Mouse (Mus musculus): ENCODE data around the gene Gng12.
"Not testable (repeated sequence)": the region's sequence is repeated elsewhere in the genome, so short reads cannot be mapped to it uniquely, and the experiment has no call there.

Gng12 gene

GRCm38 (mm10) chr6:67029312-67029950, 133.2 kb downstream of the Gng12 start:
- DNase-seq (ENCODE audit: low spot score in 2 of 2), result no peak

- DNase-seq (ENCODE audit: low spot score in 2 of 2), result no peak
These were observed 133.8 kb downstream of the Gng12 start for GRCm38 (mm10) chr6:67029987-67030386.

GRCm38 (mm10) chr6:67030416-67030815, 134.2 kb downstream of the Gng12 start:
- DNase-seq (ENCODE audit: low spot score in 2 of 2), result no peak

- DNase-seq (ENCODE audit: low spot score in 2 of 2), result no peak
These were observed 134.6 kb downstream of the Gng12 start for GRCm38 (mm10) chr6:67030846-67031245.

GRCm38 (mm10) chr6:67032551-67032950, 136.4 kb downstream of the Gng12 start:
- DNase-seq (ENCODE audit: low spot score in 2 of 2), result not testable (repeated sequence)

GRCm38 (mm10) chr6:67032972-67033371, 136.8 kb downstream of the Gng12 start:
- not testable (repeated sequence) for DNase-seq (ENCODE audit: low spot score in 2 of 2)

GRCm38 (mm10) chr6:67033604-67034003, 137.4 kb downstream of the Gng12 start:
- DNase-seq (ENCODE audit: low spot score in 2 of 2), result no peak

GRCm38 (mm10) chr6:67034331-67035130, 138.3 kb downstream of the Gng12 start:
- no peak for DNase-seq (ENCODE audit: low spot score in 2 of 2)

GRCm38 (mm10) chr6:67035388-67036299, 139.4 kb downstream of the Gng12 start:
- no peak for DNase-seq (ENCODE audit: low spot score in 2 of 2)

- DNase-seq (ENCODE audit: low spot score in 2 of 2), result peak; percentile 84
These were observed 140.2 kb downstream of the Gng12 start for GRCm38 (mm10) chr6:67036356-67036811.

- DNase-seq (ENCODE audit: low spot score in 2 of 2), result peak; percentile 93 to 95
These were observed 140.8 kb downstream of the Gng12 start, which contains the start of gene Gadd45a for GRCm38 (mm10) chr6:67036837-67037628. Gene Gadd45a, minus strand, starts transcription at chr6:67037457.

- no peak for DNase-seq (ENCODE audit: low spot score in 2 of 2)
These were observed 142.8 kb downstream of the Gng12 start for GRCm38 (mm10) chr6:67038964-67039363.

- peak; percentile 30 to 31 for DNase-seq (ENCODE audit: low spot score in 2 of 2)
These were observed 144.8 kb downstream of the Gng12 start for GRCm38 (mm10) chr6:67040904-67041410.

GRCm38 (mm10) chr6:67045424-67045823, 149.2 kb downstream of the Gng12 start:
- no peak for DNase-seq (ENCODE audit: low spot score in 2 of 2)

GRCm38 (mm10) chr6:67046937-67047336, 150.7 kb downstream of the Gng12 start:
- no peak for DNase-seq (ENCODE audit: low spot score in 2 of 2)

GRCm38 (mm10) chr6:67048052-67048691, 152.0 kb downstream of the Gng12 start:
- no peak for DNase-seq (ENCODE audit: low spot score in 2 of 2)

GRCm38 (mm10) chr6:67048880-67049694, 152.9 kb downstream of the Gng12 start:
- DNase-seq (ENCODE audit: low spot score in 2 of 2), result no peak

- no peak for DNase-seq (ENCODE audit: low spot score in 2 of 2)
These were observed 153.5 kb downstream of the Gng12 start for GRCm38 (mm10) chr6:67049695-67050038.

GRCm38 (mm10) chr6:67050063-67050462, 153.9 kb downstream of the Gng12 start:
- no peak for DNase-seq (ENCODE audit: low spot score in 2 of 2)
